Mouse (Mus musculus) embryonic facial prominence, embryonic 11.5 days (tissue): ENCODE data around the gene Sema3f. TPM values are rescaled to one million over a fixed set of nuclear protein-coding genes. Genes with fewer than 3 reads are reported as not detected.

Experiments
- ATAC-seq: fragments of 200-750 bp; cut with Nextera tagmentation; replicated peaks from 2 replicates; pipeline ENCODE4 v1.8.0; 2017; ENCODE audit warnings: low read depth; ENCODE audit not compliant: insufficient number of reproducible peaks, low FRiP score, low TSS enrichment
- DNase-seq: peaks from one replicate; pipeline ENCODE4 v3.0.0-alpha.2; 2015; ENCODE audit warnings: low spot score
- H3K27ac ChIP-seq: fragments of 300-500 bp; sonication (generic); replicated peaks from 2 replicates; pipeline ENCODE4 v1.5.1; 2014; ENCODE audit warnings: mild to moderate bottlenecking, low read depth, low read length, control low read depth
- H3K27me3 ChIP-seq: fragments of 300-500 bp; sonication (generic); 2 replicates; pipeline ENCODE4 v1.6.1; 2014; ENCODE audit warnings: mild to moderate bottlenecking, low read length, moderate library complexity, mixed read lengths; ENCODE audit not compliant: control insufficient read depth, insufficient read depth
- H3K36me3 ChIP-seq: fragments of 300-500 bp; sonication (generic); replicated peaks from 2 replicates; pipeline ENCODE4 v1.6.1; 2014; ENCODE audit warnings: low read depth, mild to moderate bottlenecking, low read length, moderate library complexity, mixed read lengths; ENCODE audit not compliant: control insufficient read depth, insufficient read depth
- H3K4me1 ChIP-seq: fragments of 300-500 bp; sonication (generic); 2 replicates; pipeline ENCODE4 v1.6.1; 2014; ENCODE audit warnings: low read length, mixed read lengths; ENCODE audit not compliant: control insufficient read depth, insufficient read depth
- H3K4me2 ChIP-seq: fragments of 300-500 bp; sonication (generic); 2 replicates; pipeline ENCODE4 v1.6.1; 2014; ENCODE audit warnings: low read depth, mild to moderate bottlenecking, control low read depth, low read length, moderate library complexity
- H3K4me3 ChIP-seq: fragments of 300-500 bp; sonication (generic); 2 replicates; pipeline ENCODE4 v1.5.1; 2014; ENCODE audit warnings: low read depth, low read length, control low read depth
- H3K9ac ChIP-seq: fragments of 300-500 bp; sonication (generic); replicated peaks from 2 replicates; pipeline ENCODE4 v1.6.1; 2014; ENCODE audit warnings: mild to moderate bottlenecking, control low read depth, low read length
- H3K9me3 ChIP-seq: fragments of 300-500 bp; sonication (generic); replicated peaks from 2 replicates; pipeline ENCODE4 v1.6.1; 2016; ENCODE audit warnings: mild to moderate bottlenecking, low read length, inconsistent platforms, mixed read lengths; ENCODE audit not compliant: control insufficient read depth
- WGBS: fragments of 180-500 bp; shearing (Covaris S2); extraction: QIAGEN DNeasy Blood & Tissue Kit; methylation state at CpG from one replicate; pipeline ENCODE4 v1.1.7; 2014; 5-methylcytosine and 5-hydroxymethylcytosine counted together
- polyA plus RNA-seq: library from polyadenylated mRNA; unstranded; fragments of >200 nt; fragmentation: Nextera tagmentation; extraction: Ambion mirVana; gene quantifications from 2 replicates; pipeline ENCODE4 v1.2.1, GENCODE M21; 2014

Gene Sema3f
- polyA plus RNA-seq, 1 experiment from 2014 or later = 17.7 TPM

DNA sequence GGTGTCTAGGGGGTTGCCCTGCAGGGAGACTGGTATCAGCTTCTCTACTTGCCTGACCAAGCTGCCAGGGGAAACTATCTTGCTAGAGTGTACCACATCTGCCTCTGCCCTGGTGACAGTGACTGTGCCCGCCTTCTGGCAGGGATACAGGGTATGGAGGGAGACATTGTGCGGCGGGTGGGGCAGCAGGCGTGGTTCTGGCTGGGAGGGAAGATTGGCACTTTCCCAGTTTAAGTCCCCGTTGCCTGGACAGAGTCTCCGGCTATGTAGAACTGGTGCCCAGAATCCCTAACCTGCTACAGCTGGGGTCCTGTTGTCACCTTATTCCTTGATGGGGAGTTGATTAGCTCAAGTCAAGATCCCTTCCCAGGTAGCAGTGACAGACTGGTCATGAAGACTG, 77.8 kb downstream of the Sema3f start:
- Histone ChIP-seq H3K27me3 (no peaks in the 10 kb centered on the region), H3K4me3 (peak overlapping the region; percentile 89), H3K4me2 (peak overlapping the region; percentile 97), H3K9me3 (no peaks in the 10 kb centered on the region), H3K4me1 (peaks cover 39% of the 10 kb centered on the region), H3K9ac (peak overlapping the region; percentile 90), H3K27ac (no peak overlapping the region), H3K36me3 (no peaks in the 10 kb centered on the region)
- DNase-seq = no peak
- 77% methylated on average over 6 of the region's 6 CpGs for WGBS
- ATAC-seq = no peak

DNA sequence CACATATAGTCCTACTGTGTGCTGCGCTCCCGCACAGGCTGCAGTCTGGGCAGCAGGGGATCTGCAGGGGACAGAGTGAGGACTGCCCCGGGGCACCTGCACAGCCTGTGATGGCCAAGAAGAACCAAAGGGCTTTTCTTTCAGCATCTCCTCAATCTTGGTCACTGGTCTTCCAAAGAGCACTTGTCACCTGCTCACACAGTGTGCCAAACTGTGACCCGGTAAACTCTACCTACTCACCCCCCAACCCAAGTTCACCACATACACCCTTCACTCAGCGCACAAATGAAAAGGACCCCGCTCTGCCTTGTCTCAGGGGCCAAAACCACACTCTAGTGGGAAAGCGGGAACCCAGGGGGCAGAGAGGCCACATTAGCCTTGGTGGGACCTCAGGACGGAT, 78.4 kb downstream of the Sema3f start:
- 0 out of 2 replicates have a peak overlapping the region, but pooled peaks have one; percentile 16 for H3K27ac ChIP-seq
- no peak overlapping the region for H3K4me2 ChIP-seq
- H3K27me3 ChIP-seq = no peaks in the 10 kb centered on the region
- DNase-seq (no peak), ATAC-seq (no peak)
- no peaks in the 10 kb centered on the region for H3K36me3 ChIP-seq
- no peak overlapping the region for H3K4me3 ChIP-seq
- peaks cover 37% of the 10 kb centered on the region for H3K4me1 ChIP-seq
- 79% methylated on average over 8 of the region's 8 CpGs for WGBS
- no peaks in the 10 kb centered on the region for H3K9me3 ChIP-seq
- H3K9ac ChIP-seq = no peak overlapping the region; the same call in 1 of the 2 replicates

Other genes with a start within 250 kb of the Sema3f start
- 43.3 and 49.7 TPM in 2 replicates for gene Tmem115, start 176.5 kb downstream of the Sema3f start, polyA plus RNA-seq
- 14.3 and 18.9 TPM in 2 replicates for gene Cyb561d2, start 168.3 kb downstream of the Sema3f start, polyA plus RNA-seq
- gene Nprl2, start 168.2 kb downstream of the Sema3f start, polyA plus RNA-seq = 39.2 and 41.9 TPM in 2 replicates
- 0.93 and 1.1 TPM in 2 replicates for gene Zmynd10, start 163.2 kb downstream of the Sema3f start, polyA plus RNA-seq
- gene Rassf1, start 158.9 kb downstream of the Sema3f start, polyA plus RNA-seq = 42.4 and 43.3 TPM in 2 replicates
- gene Tusc2, start 147.2 kb downstream of the Sema3f start, polyA plus RNA-seq = 68.5 and 68.9 TPM in 2 replicates
- 138 and 150 TPM in 2 replicates for gene Hyal2, start 142.5 kb downstream of the Sema3f start, polyA plus RNA-seq
- gene Hyal1, start 133.5 kb downstream of the Sema3f start, polyA plus RNA-seq = 5.3 and 7.3 TPM in 2 replicates
- gene Naa80, start 131.6 kb downstream of the Sema3f start, polyA plus RNA-seq = 11.8 and 14.2 TPM in 2 replicates
- 0.66 TPM in 2 replicates for gene Hyal3, start 129.7 kb downstream of the Sema3f start, polyA plus RNA-seq
- gene Ifrd2, start 122.8 kb downstream of the Sema3f start, polyA plus RNA-seq = 42.3 and 42.9 TPM in 2 replicates
- gene Sema3b, start 101.2 kb downstream of the Sema3f start, polyA plus RNA-seq = 1.1 and 1.3 TPM in 2 replicates
- 369 and 379 TPM in 2 replicates for gene Gnai2, start 75.1 kb downstream of the Sema3f start, polyA plus RNA-seq
- gene Slc38a3, start 40.9 kb downstream of the Sema3f start, polyA plus RNA-seq = 7.0 and 7.6 TPM in 2 replicates
- 1.4 TPM in 1 of 2 replicates, not detected in the other for gene Gnat1, start 30.8 kb downstream of the Sema3f start, polyA plus RNA-seq
- gene Rbm5, start 60.5 kb upstream of the Sema3f start, polyA plus RNA-seq = 184 and 198 TPM in 2 replicates
- 96.7 and 101 TPM in 2 replicates for gene Rbm6, start 162.8 kb upstream of the Sema3f start, polyA plus RNA-seq
- 11.5 and 12.5 TPM in 2 replicates for gene Mon1a, start 177.7 kb upstream of the Sema3f start, polyA plus RNA-seq
- 0.49 and 0.79 TPM in 2 replicates for gene Mst1r, start 196.4 kb upstream of the Sema3f start, polyA plus RNA-seq
- not detected in 2 replicates for gene Actl11, start 218.0 kb upstream of the Sema3f start, polyA plus RNA-seq
- gene Camkv, start 225.2 kb upstream of the Sema3f start, polyA plus RNA-seq = 3.5 and 4.3 TPM in 2 replicates
- gene Traip, start 239.7 kb upstream of the Sema3f start, polyA plus RNA-seq = 34.2 and 34.8 TPM in 2 replicates